Mouse (Mus musculus) CD4-positive, CD25-positive, alpha-beta regulatory T cell, adult 4 months (primary cell): ENCODE measurements around the gene Frmd4a. TPM values are rescaled to one million over a fixed set of nuclear protein-coding genes. Genes with fewer than 3 reads are reported as not detected.

Experiments used
- ATAC-seq: one replicate; pipeline ENCODE4 v1.8.0; 2017
- polyA plus RNA-seq, 2 experiments: library from polyadenylated mRNA; unstranded; fragments of 100-300 nt; shearing (Covaris generic); gene quantifications; one replicate each; pipeline ENCODE4 v1.2.1; 2017

The Frmd4a gene
- polyA plus RNA-seq, 2 experiments from 2014 or later, result 1.2 TPM

DNA sequence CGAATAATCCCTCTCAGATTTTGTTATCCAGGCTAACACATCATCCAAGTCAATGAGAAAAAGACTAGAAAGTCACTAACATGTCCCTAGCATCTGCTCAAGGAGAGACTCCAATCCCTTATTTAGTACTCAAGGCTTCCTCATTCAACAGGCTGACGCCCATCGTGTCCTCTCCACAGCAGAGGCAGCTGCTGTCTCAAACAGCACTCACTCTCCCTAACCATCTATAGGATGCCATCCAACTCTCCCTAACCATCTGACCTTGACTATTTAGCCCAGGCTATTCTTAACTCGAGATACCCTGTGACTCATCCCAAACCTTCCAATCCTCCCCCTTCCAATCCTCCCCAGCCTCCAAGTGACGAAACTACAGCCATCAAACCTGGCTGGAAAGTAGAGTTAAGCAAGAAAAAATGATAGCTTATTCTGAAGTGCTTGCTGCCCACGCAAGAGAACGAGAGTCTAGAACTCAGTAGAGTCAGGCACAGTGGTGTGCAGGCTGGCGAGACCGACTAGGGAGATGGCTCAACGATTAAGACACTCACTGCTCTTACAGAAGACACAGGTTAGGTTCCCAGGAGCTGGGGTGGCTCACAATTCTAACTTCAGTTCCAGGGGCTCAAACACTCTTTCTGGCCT is 612.8 kb downstream of the Frmd4a start:
- ATAC-seq, result no peak

DNA sequence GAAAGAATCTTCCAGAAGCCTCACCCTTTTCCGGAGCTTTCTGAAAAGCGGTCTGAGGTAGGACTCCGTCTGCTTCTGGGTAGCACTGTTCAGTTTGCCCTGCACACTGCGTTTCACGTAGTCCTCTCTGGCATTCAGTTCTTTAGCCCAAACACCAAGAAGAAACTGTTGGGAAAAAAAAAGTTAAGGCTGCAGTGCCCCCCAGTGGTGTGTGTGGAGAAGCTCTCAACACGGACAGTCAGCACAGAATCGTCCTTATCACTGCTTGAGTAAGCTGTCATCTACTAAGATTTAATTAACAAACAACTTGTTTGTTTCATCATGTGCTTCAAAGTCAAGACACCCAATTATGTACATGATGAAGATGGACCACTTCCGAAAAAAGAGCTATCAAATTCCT is 618.3 kb downstream of the Frmd4a start:
- no peak for ATAC-seq

DNA sequence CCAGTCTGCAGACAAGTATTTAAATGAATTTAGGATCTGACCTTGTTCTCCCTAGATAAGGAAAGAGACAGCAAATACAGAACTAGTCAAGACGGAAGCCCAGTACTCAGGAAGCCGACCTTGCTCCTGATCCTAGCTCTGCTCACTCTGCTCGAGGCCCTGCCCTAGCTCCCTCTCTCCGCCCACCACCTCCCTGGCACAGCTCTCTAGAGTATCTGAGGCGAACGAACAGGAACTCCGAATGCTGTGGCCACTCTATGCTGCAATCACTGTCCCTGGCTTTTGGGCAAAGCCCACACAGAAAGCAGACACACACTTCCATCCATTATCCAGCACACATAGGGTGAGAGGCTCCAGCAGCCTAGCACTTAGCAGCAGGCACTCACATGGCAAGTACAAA is 619.1 kb downstream of the Frmd4a start:
- no peak for ATAC-seq

DNA sequence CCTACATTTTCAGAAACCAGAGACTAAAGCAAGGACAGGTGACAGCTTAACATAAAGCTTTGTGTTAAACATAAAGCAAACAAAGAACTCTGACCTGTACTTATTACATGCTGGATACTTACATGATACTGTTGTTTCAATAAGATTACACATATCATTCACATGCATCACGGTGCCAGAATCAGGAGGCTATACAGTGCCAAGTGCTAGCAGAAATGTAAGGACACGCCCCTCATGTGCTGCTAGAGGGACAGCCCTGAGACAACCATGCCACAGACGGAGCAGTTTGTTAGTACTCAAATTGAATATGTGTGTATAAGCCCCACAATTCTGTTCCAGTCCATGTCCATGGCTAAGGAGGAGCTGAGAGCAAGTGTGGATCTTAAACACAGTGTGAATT is 620.7 kb downstream of the Frmd4a start:
- no peak for ATAC-seq

DNA sequence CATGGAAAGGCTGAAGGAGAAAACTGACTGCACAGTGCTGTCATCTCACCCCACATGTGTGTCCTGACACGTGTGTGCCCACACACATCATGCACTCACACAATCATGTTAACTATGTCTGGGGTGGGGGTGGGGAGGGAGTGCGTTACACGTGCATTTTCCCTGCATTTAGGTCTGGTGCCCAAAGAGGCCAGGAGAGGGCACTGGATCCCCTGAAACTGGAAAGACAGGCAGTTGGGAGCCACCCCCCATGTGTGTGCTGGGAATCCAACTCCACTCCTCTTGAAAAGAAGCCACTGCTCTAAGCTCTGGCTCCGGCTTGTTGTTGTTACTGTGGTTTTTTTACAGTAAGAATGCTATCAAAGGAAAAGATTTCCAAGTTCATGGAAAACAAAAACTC is 627.5 kb downstream of the Frmd4a start:
- ATAC-seq, result no peak

DNA sequence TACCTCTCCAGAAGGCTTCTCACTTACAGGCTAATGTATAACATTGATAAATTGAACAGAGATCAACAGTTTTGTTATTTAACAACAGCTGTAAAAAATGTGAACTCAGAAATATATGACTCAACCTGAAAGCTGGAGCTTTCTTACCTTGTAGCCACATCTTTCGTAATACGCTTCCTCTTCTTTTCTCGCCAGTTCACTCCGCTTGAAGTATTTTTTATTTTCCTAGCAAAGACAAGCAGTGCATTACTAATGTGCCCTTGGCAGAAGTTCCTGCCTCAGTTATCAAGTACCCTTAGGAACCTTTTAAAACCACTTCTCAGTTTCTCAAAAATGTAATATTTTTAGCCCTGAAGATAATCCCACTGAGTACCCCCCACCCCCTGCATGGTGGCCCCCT is 630.6 kb downstream of the Frmd4a start:
- ATAC-seq, result no peak

DNA sequence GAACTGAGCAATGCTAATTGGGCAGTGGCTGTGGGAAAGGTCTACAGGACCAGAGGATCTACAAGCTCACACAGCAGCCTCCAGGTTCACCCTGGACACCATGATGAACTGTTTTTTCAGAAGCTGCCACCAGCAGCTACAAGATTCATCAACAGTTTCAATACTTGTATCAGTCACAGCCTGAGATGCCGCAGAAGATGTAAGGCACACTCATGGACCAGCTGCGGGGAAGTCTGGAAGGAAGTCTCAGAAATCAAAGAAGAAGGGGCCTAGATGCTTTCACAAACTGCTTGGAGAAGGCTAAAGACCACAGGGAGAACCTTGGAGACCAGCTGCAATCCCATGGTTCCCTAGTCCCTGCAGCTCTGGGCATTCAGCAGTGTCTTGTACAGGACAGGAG is 632.1 kb downstream of the Frmd4a start:
- ATAC-seq, result no peak

DNA sequence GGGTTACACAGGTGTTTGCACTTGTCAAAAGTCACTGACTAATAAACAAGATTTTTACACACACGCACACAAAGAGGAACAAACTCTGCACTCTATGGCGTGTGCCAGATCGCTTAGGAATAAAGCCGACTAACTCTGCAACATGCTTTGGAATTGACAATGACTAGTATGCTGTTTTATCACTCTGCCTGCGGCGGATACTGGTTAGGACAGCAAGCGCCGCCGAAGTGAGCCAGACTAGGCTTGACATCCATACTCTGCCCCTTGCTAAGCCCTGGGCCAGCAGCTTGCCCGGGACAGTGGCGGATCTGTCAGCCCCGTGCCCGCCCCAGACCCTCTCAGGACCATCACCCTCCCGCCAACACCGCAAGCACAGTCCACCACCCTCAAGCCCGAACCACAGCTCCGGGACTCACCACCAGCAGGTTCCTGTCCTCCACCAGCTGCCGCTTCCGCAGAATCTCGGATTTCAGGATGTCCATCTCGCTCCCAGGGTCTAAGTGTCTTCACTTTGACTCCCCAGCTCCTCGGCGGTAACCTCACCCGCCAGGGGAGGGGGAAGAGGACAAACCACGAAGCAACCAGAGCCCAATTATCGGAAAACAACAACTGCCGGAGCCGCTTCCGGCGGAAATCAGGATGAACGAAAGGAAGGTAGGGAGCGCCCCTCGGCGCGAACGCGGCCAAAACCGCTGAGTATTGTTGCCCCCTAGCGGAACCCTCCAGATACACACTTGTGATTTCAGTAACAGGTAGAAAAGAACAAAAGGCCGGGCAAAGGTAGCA is 634.2 kb downstream of the Frmd4a start, which contains the start of gene Prpf18:
TSS of gene Prpf18 (minus strand) at position 614 of the 786 bp plus-strand sequence.
- ATAC-seq, result peak; percentile 94

DNA sequence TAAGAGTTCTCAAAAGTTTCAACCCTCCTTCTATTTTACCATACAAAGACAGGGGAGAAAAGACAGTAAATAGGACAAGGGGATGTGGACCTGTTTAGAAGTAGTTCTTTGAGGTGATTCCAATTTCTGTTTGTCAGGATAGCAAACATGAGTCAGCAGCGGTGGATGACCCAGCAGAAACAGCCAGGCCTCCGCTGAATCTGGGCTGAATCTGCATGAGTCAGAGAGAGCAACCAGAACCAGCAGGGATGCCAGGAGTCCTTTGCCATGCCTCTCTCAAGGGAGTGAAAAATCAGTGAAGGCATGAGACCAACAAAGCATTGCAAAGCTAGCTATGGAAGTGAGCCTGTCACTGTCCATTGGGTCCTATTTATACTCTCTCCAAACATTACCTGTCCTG is 643.2 kb downstream of the Frmd4a start:
- ATAC-seq, result no peak
